Mouse (Mus musculus) layer of hippocampus, adult 18-20 months (tissue): Measurements from ENCODE around the gene Chat. TPM values are rescaled to one million over a fixed set of nuclear protein-coding genes. Genes with fewer than 3 reads are reported as not detected.

Experiments
- total RNA-seq, 2 experiments: library from RNA; stranded (reverse); gene quantifications; 2 replicates each; pipeline ENCODE4 v1.2.3; 2021

The Chat gene
- total RNA-seq, 2 experiments from 2014 or later, result not detected

Other genes with a start within 250 kb of the Chat start
- gene Ogdhl, start 144.0 kb downstream of the Chat start, total RNA-seq, result 100 to 1,000 TPM; 103 to 111 TPM
- under 1 TPM in 1 of 2 experiments, not detected in 1; 0.52 TPM for gene 1700024G13Rik, start 77.6 kb downstream of the Chat start, total RNA-seq
- gene Slc18a3, start 1.1 kb downstream of the Chat start, total RNA-seq, result not detected
- gene Ercc6, start 47.5 kb upstream of the Chat start, total RNA-seq, result 10 to 100 TPM; 20.8 to 24.9 TPM
- under 1 TPM; 0.18 to 0.35 TPM for gene Prrxl1, start 133.4 kb upstream of the Chat start, total RNA-seq
- under 1 TPM in 1 of 2 experiments, not detected in 1; 0.08 TPM for gene 3425401B19Rik, start 219.3 kb upstream of the Chat start, total RNA-seq